Mouse (Mus musculus) WW6 (cell line): Measurements from ENCODE around the gene Ajm1.

Source experiments
- DNase-seq: peaks from one replicate; pipeline ENCODE4 v3.0.0-alpha.2; 2013; ENCODE audit warnings: low read depth, low spot score

Ajm1 gene

GRCm38 (mm10) chr2:25581294-25581864 is at the start of gene Ajm1:
TSS of gene Ajm1 (minus strand) at chr2:25581757.
- no peak for DNase-seq

- no peak for DNase-seq
Observed at GRCm38 (mm10) chr2:25628738-25629137, 47.2 kb upstream of the Ajm1 start.

GRCm38 (mm10) chr2:25627811-25628210 is 46.3 kb upstream of the Ajm1 start, which contains the start of gene Fcna:
TSS of gene Fcna (minus strand) at chr2:25628030.
- DNase-seq: no peak

- no peak for DNase-seq
Observed at GRCm38 (mm10) chr2:25625986-25626385, 44.4 kb upstream of the Ajm1 start.

- peak; percentile 68 for DNase-seq
Observed at GRCm38 (mm10) chr2:25621229-25622200, 40.0 kb upstream of the Ajm1 start, which contains the start of gene Tmem141. TSS of gene Tmem141 (minus strand) at chr2:25622005.

GRCm38 (mm10) chr2:25620852-25621228 is 39.3 kb upstream of the Ajm1 start:
- no peak for DNase-seq

GRCm38 (mm10) chr2:25620386-25620785 is 38.8 kb upstream of the Ajm1 start:
- DNase-seq: no peak

- no peak for DNase-seq
Observed at GRCm38 (mm10) chr2:25617578-25617977, 36.0 kb upstream of the Ajm1 start, which contains the start of gene Ccdc183. TSS of gene Ccdc183 (minus strand) at chr2:25617678.

- no peak for DNase-seq
Observed at GRCm38 (mm10) chr2:25616398-25616797, 34.8 kb upstream of the Ajm1 start.

- DNase-seq: no peak
Observed at GRCm38 (mm10) chr2:25608671-25609070, 27.1 kb upstream of the Ajm1 start.

- DNase-seq: peak; percentile 54
Observed at GRCm38 (mm10) chr2:25607761-25608622, 26.4 kb upstream of the Ajm1 start, which contains the start of gene Rabl6. TSS of gene Rabl6 (minus strand) at chr2:25608521.

GRCm38 (mm10) chr2:25602526-25602925 is 21.0 kb upstream of the Ajm1 start:
- no peak for DNase-seq

- DNase-seq: no peak
Observed at GRCm38 (mm10) chr2:25600037-25600436, 18.5 kb upstream of the Ajm1 start.

- no peak for DNase-seq
Observed at GRCm38 (mm10) chr2:25598749-25599148, 17.2 kb upstream of the Ajm1 start.

- no peak for DNase-seq
Observed at GRCm38 (mm10) chr2:25596765-25597510, 15.4 kb upstream of the Ajm1 start.

GRCm38 (mm10) chr2:25591863-25592262 is 10.3 kb upstream of the Ajm1 start:
- no peak for DNase-seq

GRCm38 (mm10) chr2:25588227-25588907 is 6.8 kb upstream of the Ajm1 start:
- DNase-seq: no peak

- no peak for DNase-seq
Observed at GRCm38 (mm10) chr2:25587290-25587689, 5.7 kb upstream of the Ajm1 start.

- DNase-seq: no peak
Observed at GRCm38 (mm10) chr2:25585601-25586000, 4.0 kb upstream of the Ajm1 start.

GRCm38 (mm10) chr2:25584856-25585255 is 3.3 kb upstream of the Ajm1 start:
- no peak for DNase-seq
